Mouse (Mus musculus) megakaryocyte, embryonic 14.5 days (primary cell): ENCODE measurements around the gene Lsm12.

Experiments
- FLI1 ChIP-seq: IDR thresholded peaks from 2 replicates; pipeline ENCODE4 v1.6.1; 2012; ENCODE audit warnings: low read length, inconsistent platforms, mixed read lengths
- GATA1 ChIP-seq: IDR thresholded peaks from 3 replicates; pipeline ENCODE4 v1.6.1; 2012; ENCODE audit warnings: mixed read lengths, low read length, inconsistent platforms, borderline replicate concordance

DNA sequence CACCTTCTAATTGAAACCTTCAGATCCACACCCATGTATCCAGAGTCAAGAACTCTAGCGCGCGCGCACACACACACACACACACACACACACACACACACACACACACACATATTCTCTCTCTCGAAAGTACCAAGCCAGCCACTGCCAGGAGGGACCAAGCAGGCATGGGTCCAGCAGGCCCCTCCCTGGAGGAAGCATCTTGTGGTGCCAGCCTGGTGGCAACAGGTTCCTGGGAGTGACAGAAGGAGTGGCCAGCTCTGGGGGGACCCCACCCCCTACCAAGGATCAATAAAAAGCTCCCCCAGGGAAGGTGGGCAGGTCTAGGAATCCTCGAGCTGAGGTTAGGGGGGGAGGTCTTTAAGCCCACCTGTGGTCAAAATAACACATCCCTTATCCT, 32.3 kb upstream of the Lsm12 start:
- TF ChIP-seq GATA1 (no peak), FLI1 (no peak)
